Mouse (Mus musculus): Measurements from ENCODE around the gene Ap3m1. TPM values are rescaled to one million over a fixed set of nuclear protein-coding genes. Genes with fewer than 3 reads are reported as not detected.
"Not testable (repeated sequence)": the region's sequence is repeated elsewhere in the genome, so short reads cannot be mapped to it uniquely, and the experiment has no call there.

The Ap3m1 gene
- polyA plus RNA-seq (2012), result 0.24 and 0.28 TPM in 2 replicates

GRCm38 (mm10) chr14:21052112-21052780, at the start of gene Ap3m1, which contains the start of gene Adk:
Gene Ap3m1 (minus strand): TSS chr14:21052508.
Gene Adk (plus strand): TSS chr14:21052574.
- Histone ChIP-seq H3K9me3 (ENCODE audit: control insufficient read depth, low read length) (peaks cover 6% of the 10 kb centered on the region; the same call in 1 of the 2 replicates), H3K4me3 (replicated peaks) (peak within 1 kb of the TSS; percentile 98), H3K27me3 (ENCODE audit: control insufficient read depth) (no peaks in the 10 kb centered on the region), H3K4me1 (ENCODE audit: control insufficient read depth) (peaks cover 34% of the 10 kb centered on the region), H3K36me3 (ENCODE audit: control insufficient read depth) (peaks cover 10% of the 10 kb centered on the region)
- no peak for TF ChIP-seq GATA1 (IDR thresholded peaks at IDR 0.05; ENCODE audit: low read length)
- no peak for TF ChIP-seq TAL1 (IDR thresholded peaks at IDR 0.05; ENCODE audit: low read length)

DNA sequence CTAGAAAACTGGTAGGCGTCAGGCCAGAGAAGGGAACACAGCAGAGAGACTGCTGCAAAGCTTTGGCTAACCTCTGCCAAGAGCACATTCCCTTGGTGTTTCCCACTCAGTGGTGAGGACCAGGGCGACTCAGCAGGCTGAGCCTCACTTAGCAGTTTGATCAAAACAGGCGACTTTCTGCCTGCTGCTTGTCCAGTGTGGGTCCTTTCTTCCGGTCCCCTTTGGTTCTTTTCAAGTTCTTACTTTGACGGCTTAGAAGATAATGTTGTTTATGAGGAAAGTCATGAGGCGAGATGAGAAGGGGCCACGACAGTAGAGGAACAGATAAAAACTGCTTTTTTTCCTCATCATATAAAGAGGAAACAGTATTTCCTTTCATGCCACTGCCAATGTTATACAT, 49.3 kb upstream of the Ap3m1 start:
- no peaks in the 10 kb centered on the region for H3K9me3 ChIP-seq (ENCODE audit: control insufficient read depth, low read length)
- no peak overlapping the region for H3K4me3 ChIP-seq (replicated peaks)
- TF ChIP-seq GATA1 (IDR thresholded peaks at IDR 0.05; ENCODE audit: low read length) (no peak), TAL1 (IDR thresholded peaks at IDR 0.05; ENCODE audit: low read length) (no peak)
- no peaks in the 10 kb centered on the region for H3K27me3 ChIP-seq (ENCODE audit: control insufficient read depth)
- peaks cover 9% of the 10 kb centered on the region for H3K4me1 ChIP-seq (ENCODE audit: control insufficient read depth)
- peaks cover 31% of the 10 kb centered on the region for H3K36me3 ChIP-seq (ENCODE audit: control insufficient read depth)

DNA sequence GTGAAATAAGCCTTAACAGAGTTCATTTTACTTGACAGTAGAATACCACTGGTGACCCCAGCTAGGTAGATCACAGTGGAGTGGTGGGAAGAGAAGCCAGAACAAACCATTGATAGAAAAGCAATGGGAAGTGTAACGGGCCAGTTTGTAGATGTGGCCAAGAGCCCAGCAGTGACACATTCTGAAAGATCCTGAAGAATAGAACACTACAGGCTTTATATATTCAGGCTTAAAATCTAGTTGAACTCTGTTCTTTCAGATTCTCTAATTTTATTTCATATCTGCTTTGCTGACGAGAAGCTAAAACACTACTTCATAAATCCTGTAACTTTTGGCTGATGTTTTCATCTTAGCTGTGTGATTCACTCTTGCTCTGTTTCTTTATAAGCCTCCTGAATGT, 48.6 kb upstream of the Ap3m1 start:
- H3K36me3 ChIP-seq (ENCODE audit: control insufficient read depth), result peaks cover 28% of the 10 kb centered on the region
- H3K4me3 ChIP-seq (replicated peaks), result no peak overlapping the region
- H3K27me3 ChIP-seq (ENCODE audit: control insufficient read depth), result no peaks in the 10 kb centered on the region
- peaks cover 9% of the 10 kb centered on the region for H3K4me1 ChIP-seq (ENCODE audit: control insufficient read depth)
- H3K9me3 ChIP-seq (ENCODE audit: control insufficient read depth, low read length), result no peaks in the 10 kb centered on the region
- TF ChIP-seq TAL1 (IDR thresholded peaks at IDR 0.05; ENCODE audit: low read length) (no peak), GATA1 (IDR thresholded peaks at IDR 0.05; ENCODE audit: low read length) (no peak)

GRCm38 (mm10) chr14:21099371-21099770, 47.1 kb upstream of the Ap3m1 start:
- TF ChIP-seq TAL1 (IDR thresholded peaks at IDR 0.05; ENCODE audit: low read length) (no peak), GATA1 (IDR thresholded peaks at IDR 0.05; ENCODE audit: low read length) (no peak)
- Histone ChIP-seq H3K4me3 (replicated peaks) (no peak overlapping the region), H3K9me3 (ENCODE audit: control insufficient read depth, low read length) (no peaks in the 10 kb centered on the region), H3K4me1 (ENCODE audit: control insufficient read depth) (peaks cover 9% of the 10 kb centered on the region), H3K27me3 (ENCODE audit: control insufficient read depth) (no peaks in the 10 kb centered on the region), H3K36me3 (ENCODE audit: control insufficient read depth) (peaks cover 31% of the 10 kb centered on the region)

GRCm38 (mm10) chr14:21096689-21097088, 44.4 kb upstream of the Ap3m1 start:
- TF ChIP-seq TAL1 (IDR thresholded peaks at IDR 0.05; ENCODE audit: low read length) (no peak), GATA1 (IDR thresholded peaks at IDR 0.05; ENCODE audit: low read length) (no peak)
- Histone ChIP-seq H3K27me3 (ENCODE audit: control insufficient read depth) (no peaks in the 10 kb centered on the region), H3K36me3 (ENCODE audit: control insufficient read depth) (peaks cover 43% of the 10 kb centered on the region), H3K9me3 (ENCODE audit: control insufficient read depth, low read length) (no peaks in the 10 kb centered on the region), H3K4me3 (replicated peaks) (no peak overlapping the region), H3K4me1 (ENCODE audit: control insufficient read depth) (peaks cover 8% of the 10 kb centered on the region)

DNA sequence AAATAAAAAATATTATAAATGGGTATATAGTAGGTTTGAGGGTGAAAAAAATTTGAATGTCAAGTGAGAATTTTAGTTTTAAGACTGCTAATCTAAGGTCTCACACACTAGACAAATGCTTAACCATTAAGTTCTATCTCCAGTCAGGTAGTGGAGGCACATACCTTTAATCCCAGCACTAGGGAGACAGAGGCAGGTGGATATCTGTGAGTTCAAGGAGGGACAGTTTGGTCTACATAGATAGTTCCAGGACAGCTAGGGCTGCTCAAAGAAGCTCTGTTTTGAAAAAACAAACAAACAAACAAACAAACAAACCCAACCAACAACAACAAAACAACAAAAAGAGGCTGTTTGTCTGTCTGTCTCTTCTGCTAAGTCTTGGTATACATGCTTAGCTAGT, 44.0 kb upstream of the Ap3m1 start:
- no peak for TF ChIP-seq TAL1 (IDR thresholded peaks at IDR 0.05; ENCODE audit: low read length)
- Histone ChIP-seq H3K36me3 (ENCODE audit: control insufficient read depth) (peaks cover 46% of the 10 kb centered on the region), H3K4me3 (replicated peaks) (no peak overlapping the region), H3K4me1 (ENCODE audit: control insufficient read depth) (peaks cover 4% of the 10 kb centered on the region), H3K9me3 (ENCODE audit: control insufficient read depth, low read length) (no peaks in the 10 kb centered on the region), H3K27me3 (ENCODE audit: control insufficient read depth) (no peaks in the 10 kb centered on the region)

DNA sequence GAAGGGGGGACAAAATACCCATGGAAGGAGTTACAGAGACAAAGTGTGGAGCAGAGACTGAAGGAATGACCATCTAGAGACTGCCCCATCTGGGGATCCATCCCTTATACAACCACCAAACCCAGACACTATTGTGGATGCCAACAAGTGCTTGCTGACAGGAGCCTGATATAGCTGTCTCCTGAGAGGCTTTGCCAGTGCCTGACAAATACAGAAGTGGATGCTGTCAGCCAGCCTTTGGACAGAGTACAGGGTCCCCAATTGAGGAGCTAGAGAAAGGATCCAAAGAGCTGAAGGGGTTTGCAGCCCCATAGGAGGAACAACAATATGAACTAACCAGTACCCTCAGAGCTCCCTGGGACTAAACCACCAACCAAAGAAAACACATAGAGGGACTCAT, 41.9 kb upstream of the Ap3m1 start:
- not testable (repeated sequence) for H3K9me3 ChIP-seq (ENCODE audit: control insufficient read depth, low read length); H3K4me3 ChIP-seq (replicated peaks); H3K27me3 ChIP-seq (ENCODE audit: control insufficient read depth); H3K4me1 ChIP-seq (ENCODE audit: control insufficient read depth)
- peaks cover 46% of the 10 kb centered on the region for H3K36me3 ChIP-seq (ENCODE audit: control insufficient read depth)

DNA sequence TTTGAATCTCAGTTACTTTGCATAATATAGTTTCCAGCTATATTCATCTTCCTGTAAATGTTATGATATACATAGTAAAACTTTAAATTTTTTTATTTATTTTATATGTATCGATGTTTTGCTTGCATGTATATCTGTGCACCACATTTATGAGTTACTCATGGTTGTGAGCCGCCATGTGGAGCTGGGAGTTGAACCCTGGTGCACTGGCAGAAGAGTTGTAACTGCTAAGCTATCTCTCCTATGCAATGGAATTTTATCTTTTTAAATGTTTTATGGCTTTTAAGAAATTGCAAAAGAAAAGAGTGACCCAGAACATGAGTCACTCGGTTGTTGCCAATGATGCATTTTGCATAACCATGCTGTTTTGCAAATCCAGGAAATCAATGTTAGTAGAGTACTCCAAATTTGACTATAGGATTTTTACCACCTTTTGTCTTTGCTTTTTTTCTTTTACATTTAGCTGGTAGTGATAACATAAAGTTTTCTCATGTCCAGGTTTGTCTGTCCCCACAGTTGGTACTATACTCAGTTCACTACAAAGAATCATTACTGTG, 38.7 kb upstream of the Ap3m1 start:
- Histone ChIP-seq H3K4me1 (ENCODE audit: control insufficient read depth) (peaks cover 16% of the 10 kb centered on the region), H3K27me3 (ENCODE audit: control insufficient read depth) (no peaks in the 10 kb centered on the region), H3K36me3 (ENCODE audit: control insufficient read depth) (peaks cover 38% of the 10 kb centered on the region), H3K9me3 (ENCODE audit: control insufficient read depth, low read length) (no peaks in the 10 kb centered on the region), H3K4me3 (replicated peaks) (no peak overlapping the region)
- TF ChIP-seq GATA1 (IDR thresholded peaks at IDR 0.05; ENCODE audit: low read length), result no peak
- TF ChIP-seq TAL1 (IDR thresholded peaks at IDR 0.05; ENCODE audit: low read length), result no peak

DNA sequence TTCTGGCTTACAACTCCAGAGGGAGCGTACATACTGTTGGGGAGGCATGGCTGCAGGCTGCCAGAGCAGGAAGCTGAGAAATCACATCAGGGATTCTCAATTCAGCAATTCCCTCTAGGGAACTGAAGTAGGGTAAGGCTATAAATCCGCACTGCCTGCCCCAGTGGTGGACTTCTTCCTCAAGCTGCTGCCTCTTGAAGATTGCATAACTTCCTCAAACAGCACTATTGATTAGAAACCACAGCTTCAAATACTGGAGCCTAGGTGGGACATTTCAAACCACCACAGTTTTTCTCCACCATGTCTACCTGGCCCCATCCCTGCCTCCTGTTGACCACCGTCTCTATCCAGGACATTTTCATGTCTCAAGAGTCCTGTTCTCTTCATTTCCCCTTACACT, 38.1 kb upstream of the Ap3m1 start:
- Histone ChIP-seq H3K9me3 (ENCODE audit: control insufficient read depth, low read length) (no peaks in the 10 kb centered on the region), H3K4me3 (replicated peaks) (no peak overlapping the region), H3K36me3 (ENCODE audit: control insufficient read depth) (peaks cover 35% of the 10 kb centered on the region), H3K4me1 (ENCODE audit: control insufficient read depth) (peaks cover 16% of the 10 kb centered on the region), H3K27me3 (ENCODE audit: control insufficient read depth) (no peaks in the 10 kb centered on the region)
- no peak for TF ChIP-seq TAL1 (IDR thresholded peaks at IDR 0.05; ENCODE audit: low read length)
- no peak for TF ChIP-seq GATA1 (IDR thresholded peaks at IDR 0.05; ENCODE audit: low read length)

DNA sequence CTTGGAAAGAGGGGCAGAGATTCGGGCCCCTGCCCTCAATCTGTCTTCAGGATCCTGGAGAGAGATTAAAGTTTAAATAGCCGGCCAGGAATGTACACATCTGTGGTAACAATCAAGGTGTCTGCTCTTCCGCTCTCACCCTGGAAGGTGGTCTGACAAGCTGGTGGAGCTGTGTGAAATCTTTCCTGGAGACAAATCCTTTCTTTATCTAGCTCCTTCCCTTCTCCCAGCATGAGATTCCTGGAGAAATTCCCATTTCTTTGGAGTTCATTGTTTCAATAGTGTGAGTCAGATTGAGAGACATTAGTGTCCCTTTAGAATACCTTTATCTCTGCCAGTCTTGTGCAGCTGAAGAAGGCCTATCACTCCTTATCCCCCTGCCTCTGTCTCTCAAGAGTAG, 36.4 kb upstream of the Ap3m1 start:
- Histone ChIP-seq H3K9me3 (ENCODE audit: control insufficient read depth, low read length) (no peaks in the 10 kb centered on the region), H3K4me3 (replicated peaks) (no peak overlapping the region), H3K27me3 (ENCODE audit: control insufficient read depth) (no peaks in the 10 kb centered on the region), H3K36me3 (ENCODE audit: control insufficient read depth) (peaks cover 27% of the 10 kb centered on the region), H3K4me1 (ENCODE audit: control insufficient read depth) (peaks cover 18% of the 10 kb centered on the region)
- no peak for TF ChIP-seq TAL1 (IDR thresholded peaks at IDR 0.05; ENCODE audit: low read length)
- TF ChIP-seq GATA1 (IDR thresholded peaks at IDR 0.05; ENCODE audit: low read length), result no peak

Data from erythroblast, embryonic 14.5 days (primary cell).